Mouse (Mus musculus): ENCODE results near the gene Eif4ebp2.

DNA sequence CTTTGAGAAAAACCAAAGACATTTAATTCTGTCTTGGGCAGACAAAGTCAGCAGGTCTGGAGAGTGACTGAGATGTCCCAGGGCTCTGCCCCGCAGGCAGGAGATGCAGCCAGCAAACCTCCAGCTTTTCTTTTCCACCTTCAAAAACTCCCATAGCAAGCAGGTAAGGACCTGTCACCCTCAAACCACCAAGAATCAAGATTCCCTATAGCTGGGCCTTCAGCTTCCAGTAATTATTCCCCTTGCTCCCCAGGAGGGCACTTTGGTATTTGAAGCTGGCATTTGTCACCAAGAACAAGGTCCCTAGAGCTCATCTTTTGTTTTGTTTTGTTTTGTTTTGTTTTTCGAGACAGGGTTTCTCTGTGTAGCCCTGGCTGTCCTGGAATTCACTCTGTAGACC lies 35.4 kb downstream of the Eif4ebp2 start:
- TF ChIP-seq POLR2A (IDR thresholded peaks at IDR 0.05; ENCODE audit: insufficient read length, low read depth) (no peak), CEBPB (IDR thresholded peaks at IDR 0.05; ENCODE audit: insufficient read depth, poor library complexity, severe bottlenecking) (no peak), E2F4 (IDR thresholded peaks at IDR 0.05; ENCODE audit: insufficient read depth) (no peak), TCF3 (IDR thresholded peaks at IDR 0.05; ENCODE audit: insufficient read length, low read depth) (no peak), MAX (IDR thresholded peaks at IDR 0.05; ENCODE audit: low read depth) (no peak)
